ENCODE assay signal across 9 mouse cellular contexts in genomic region chr2:33794483-33794882, GRCm38 (mm10).
DNase-seq lines count a peak whose midpoint lies in the region; ATAC-seq and TF ChIP-seq lines count a peak whose summit lies in the region.
"Had no signal": no experiment of that assay in that cellular context is flagged by ENCODE, and none has a peak within 500 bp of the region (broad histone marks: within the 10 kb centered on the region; RNA-seq: fewer than 3 reads in every experiment).

No protein-coding gene starts in this region.

- H3K4me2 ChIP-seq in hindbrain, postnatal 0 days (ENCODE audit: low read depth, low read length), result no peak overlapping the region
- 0 out of 2 replicates have a peak overlapping the region, but pooled peaks have one; percentile 4 for H3K4me2 ChIP-seq in limb, embryonic 13.5 days (replicated peaks)
- no peak overlapping the region for H3K4me2 ChIP-seq in kidney, embryonic 16.5 days (replicated peaks; ENCODE audit: low read depth, low read length)

- peaks cover 6% of the 10 kb centered on the region; the same call in 1 of the 2 replicates for H3K4me1 ChIP-seq in hindbrain, postnatal 0 days (ENCODE audit: insufficient read depth, low read length)
- H3K4me1 ChIP-seq in limb, embryonic 13.5 days, result peaks cover 71% of the 10 kb centered on the region
- peaks cover 10% of the 10 kb centered on the region; the same call in 1 of the 2 replicates for H3K4me1 ChIP-seq in kidney, embryonic 16.5 days (ENCODE audit: insufficient read depth, low read length)

- no peaks in the 10 kb centered on the region; the same call in 1 of the 2 replicates for H3K36me3 ChIP-seq in hindbrain, postnatal 0 days (ENCODE audit: insufficient read depth, low read length)
- peaks cover 22% of the 10 kb centered on the region for H3K36me3 ChIP-seq in limb, embryonic 13.5 days
- no peaks in the 10 kb centered on the region for H3K36me3 ChIP-seq in kidney, embryonic 16.5 days (ENCODE audit: insufficient read depth, low read length)

- 43% methylated on average over 9 of the region's 9 CpGs for WGBS in hindbrain, postnatal 0 days
- 22% methylated on average over 9 of the region's 9 CpGs for WGBS in limb, embryonic 13.5 days
- 69% methylated on average over 9 of the region's 9 CpGs for WGBS in kidney, embryonic 16.5 days

- TF ChIP-seq CTCF in hindbrain, postnatal 0 days (IDR thresholded peaks at IDR 0.05; ENCODE audit: low read depth), result no peak

- H3K9ac ChIP-seq in hindbrain, postnatal 0 days (replicated peaks; ENCODE audit: low read length), result no peak overlapping the region
- H3K9ac ChIP-seq in limb, embryonic 13.5 days, result no peak overlapping the region
- no peak overlapping the region for H3K9ac ChIP-seq in kidney, embryonic 16.5 days (replicated peaks; ENCODE audit: low read length)

- no peaks in the 10 kb centered on the region for H3K9me3 ChIP-seq in hindbrain, postnatal 0 days (ENCODE audit: low read length)
- H3K9me3 ChIP-seq in limb, embryonic 13.5 days, result no peaks in the 10 kb centered on the region
- H3K9me3 ChIP-seq in kidney, embryonic 16.5 days (ENCODE audit: low read length), result no peaks in the 10 kb centered on the region

- H3K27me3 ChIP-seq in hindbrain, postnatal 0 days (ENCODE audit: insufficient read depth, low read length), result no peaks in the 10 kb centered on the region
- no peaks in the 10 kb centered on the region for H3K27me3 ChIP-seq in limb, embryonic 13.5 days
- H3K27me3 ChIP-seq in kidney, embryonic 16.5 days (ENCODE audit: insufficient read depth, low read length), result no peaks in the 10 kb centered on the region

- no peak for ATAC-seq in hindbrain, postnatal 0 days
- peak; percentile 51; the same call in 1 of the 2 replicates for ATAC-seq in limb, embryonic 13.5 days (ENCODE audit: low FRiP score, low read depth)
- no peak for ATAC-seq in erythroblast, adult 5-6 weeks (replicated peaks; ENCODE audit: low FRiP score, poor library complexity, severe bottlenecking)
- no peak for ATAC-seq in kidney, embryonic 16.5 days (ENCODE audit: low FRiP score, low TSS enrichment)

- no peak overlapping the region for H3K27ac ChIP-seq in hindbrain, postnatal 0 days
- H3K27ac ChIP-seq in limb, embryonic 13.5 days, result peak overlapping the region; percentile 44; the same call in 1 of the 2 replicates
- H3K27ac ChIP-seq in kidney, embryonic 16.5 days (ENCODE audit: low read length), result no peak overlapping the region

- DNase-seq in cerebellum, adult 9-11 months, result peak; percentile 63
- DNase-seq in cerebellum, postnatal 4 days (ENCODE audit: low spot score in 2 of 2), result no peak
- DNase-seq in NIH3T3 (ENCODE audit: low read depth), result peak; percentile 52
- peak; percentile 59 for DNase-seq in hindbrain, postnatal 0 days (ENCODE audit: low spot score)
- no peak for DNase-seq in thymus, postnatal 10 days (ENCODE audit: low spot score in 2 of 2)
- DNase-seq: kidney, postnatal 10 days had no signal

- H3K4me3 ChIP-seq in hindbrain, postnatal 0 days (ENCODE audit: low read length), result no peak overlapping the region
- H3K4me3 ChIP-seq in limb, embryonic 13.5 days, result no peak overlapping the region
- no peak overlapping the region for H3K4me3 ChIP-seq in kidney, embryonic 16.5 days (ENCODE audit: low read length)

Comparison
In these comparisons a context has a peak if more than half of its experiments do, and no peak if none do; other contexts are left out.
1. DNase-seq: peak in cerebellum, adult 9-11 months (single experiment), NIH3T3 (single experiment) and hindbrain, postnatal 0 days (single experiment); none in cerebellum, postnatal 4 days (0 of 2) and thymus, postnatal 10 days (0 of 2).